Mouse (Mus musculus) lung, postnatal 0 days (tissue): ENCODE measurements around the gene Nrxn3. TPM values are rescaled to one million over a fixed set of nuclear protein-coding genes. Genes with fewer than 3 reads are reported as not detected.

Source experiments
- ATAC-seq: fragments of 200-750 bp; cut with Nextera tagmentation; 2 replicates; pipeline ENCODE4 v1.8.0; 2017; ENCODE audit warnings: moderate library complexity
- DNase-seq: peaks from one replicate; pipeline ENCODE4 v3.0.0-alpha.2; 2016; ENCODE audit warnings: low spot score
- H3K27ac ChIP-seq: fragments of 300-500 bp; sonication (generic); 2 replicates; pipeline ENCODE4 v1.5.1; 2014; ENCODE audit warnings: antibody characterized with exemption, mild to moderate bottlenecking, low read length, mixed read lengths
- H3K27me3 ChIP-seq: fragments of 300-500 bp; sonication (generic); replicated peaks from 2 replicates; pipeline ENCODE4 v1.6.1; 2014; ENCODE audit warnings: low read length, mixed read lengths; ENCODE audit not compliant: insufficient read depth
- H3K36me3 ChIP-seq: fragments of 300-500 bp; sonication (generic); 2 replicates; pipeline ENCODE4 v1.6.1; 2014; ENCODE audit warnings: low read length, mixed read lengths; ENCODE audit not compliant: insufficient read depth
- H3K4me1 ChIP-seq: fragments of 300-500 bp; sonication (generic); 2 replicates; pipeline ENCODE4 v1.6.1; 2014; ENCODE audit warnings: antibody characterized with exemption, low read depth, low read length, mixed read lengths; ENCODE audit not compliant: insufficient read depth
- H3K4me2 ChIP-seq: fragments of 300-500 bp; sonication (generic); replicated peaks from 2 replicates; pipeline ENCODE4 v1.6.1; 2014; ENCODE audit warnings: low read depth, mild to moderate bottlenecking, low read length, moderate library complexity, mixed read lengths
- H3K4me3 ChIP-seq: fragments of 300-500 bp; sonication (generic); 2 replicates; pipeline ENCODE4 v1.5.1; 2014; ENCODE audit warnings: low read depth, low read length
- H3K9ac ChIP-seq: fragments of 300-500 bp; sonication (generic); replicated peaks from 2 replicates; pipeline ENCODE4 v1.6.1; 2014; ENCODE audit warnings: low read depth, mild to moderate bottlenecking
- H3K9me3 ChIP-seq: fragments of 300-500 bp; sonication (generic); 2 replicates; pipeline ENCODE4 v1.6.1; 2016; ENCODE audit warnings: low read length, mixed read lengths
- CTCF ChIP-seq: IDR thresholded peaks from 2 replicates; pipeline ENCODE4 v1.5.1; 2016; ENCODE audit warnings: antibody characterized with exemption, mild to moderate bottlenecking
- EP300 ChIP-seq: IDR thresholded peaks from 2 replicates; pipeline ENCODE4 v1.6.1; 2016; ENCODE audit warnings: antibody characterized with exemption, mild to moderate bottlenecking, control low read depth
- WGBS: fragments of 180-500 bp; shearing (Covaris S2); extraction: QIAGEN DNeasy Blood & Tissue Kit; methylation state at CpG from one replicate; pipeline ENCODE4 v1.1.7; 2014; 5-methylcytosine and 5-hydroxymethylcytosine counted together
- polyA plus RNA-seq: library from polyadenylated mRNA; unstranded; fragments of >200 nt; fragmentation: Nextera tagmentation; extraction: Ambion mirVana; gene quantifications from 2 replicates; pipeline ENCODE4 v1.2.1, GENCODE M21; 2015

The Nrxn3 gene
- polyA plus RNA-seq, 1 experiment from 2014 or later, result 2.1 TPM

GRCm38 (mm10) chr12:89073167-89073743 is 350.6 kb downstream of the Nrxn3 start:
- no peak overlapping the region for H3K9ac ChIP-seq
- no peaks in the 10 kb centered on the region for H3K9me3 ChIP-seq
- H3K4me2 ChIP-seq, result no peak overlapping the region
- 63% methylated on average over 5 of the region's 5 CpGs for WGBS
- H3K4me3 ChIP-seq, result no peak overlapping the region
- H3K4me1 ChIP-seq, result no peaks in the 10 kb centered on the region
- no peaks in the 10 kb centered on the region for H3K27me3 ChIP-seq
- ATAC-seq (no peak), DNase-seq (no peak)
- TF ChIP-seq CTCF, result no peak
- no peak for TF ChIP-seq EP300
- H3K27ac ChIP-seq, result no peak overlapping the region
- H3K36me3 ChIP-seq, result no peaks in the 10 kb centered on the region

GRCm38 (mm10) chr12:89074551-89075295 is 352.0 kb downstream of the Nrxn3 start:
- Histone ChIP-seq H3K4me3 (no peak overlapping the region), H3K4me1 (no peaks in the 10 kb centered on the region), H3K27ac (no peak overlapping the region), H3K9me3 (no peaks in the 10 kb centered on the region), H3K36me3 (no peaks in the 10 kb centered on the region), H3K27me3 (no peaks in the 10 kb centered on the region), H3K9ac (no peak overlapping the region), H3K4me2 (no peak overlapping the region)
- 40% methylated on average over 10 of the region's 10 CpGs for WGBS
- TF ChIP-seq CTCF, result no peak
- TF ChIP-seq EP300, result no peak
- no peak for DNase-seq
- ATAC-seq, result no peak

GRCm38 (mm10) chr12:89093806-89094479 is 371.3 kb downstream of the Nrxn3 start:
- no peak for ATAC-seq
- H3K9me3 ChIP-seq, result no peaks in the 10 kb centered on the region

GRCm38 (mm10) chr12:89097561-89097960 is 374.9 kb downstream of the Nrxn3 start:
- ATAC-seq (no peak), DNase-seq (no peak)
- TF ChIP-seq EP300 (no peak), CTCF (no peak)
- Histone ChIP-seq H3K36me3 (no peaks in the 10 kb centered on the region), H3K4me3 (no peak overlapping the region), H3K4me1 (no peaks in the 10 kb centered on the region), H3K4me2 (no peak overlapping the region), H3K9me3 (no peaks in the 10 kb centered on the region), H3K27ac (no peak overlapping the region), H3K27me3 (no peaks in the 10 kb centered on the region), H3K9ac (no peak overlapping the region)
- 76% methylated on average over 2 of the region's 2 CpGs for WGBS

More at GRCm38 (mm10) chr12:89093806-89094479, 371.3 kb downstream of the Nrxn3 start:
- H3K4me3 ChIP-seq, result no peak overlapping the region
- no peak for TF ChIP-seq EP300
- no peak for TF ChIP-seq CTCF
- no peaks in the 10 kb centered on the region for H3K4me1 ChIP-seq
- no peaks in the 10 kb centered on the region for H3K27me3 ChIP-seq
- no peak overlapping the region for H3K4me2 ChIP-seq
- no peaks in the 10 kb centered on the region for H3K36me3 ChIP-seq
- 71% methylated on average over 8 of the region's 8 CpGs for WGBS
- no peak overlapping the region for H3K27ac ChIP-seq
- DNase-seq, result no peak
- H3K9ac ChIP-seq, result no peak overlapping the region

GRCm38 (mm10) chr12:89106029-89106733 is 383.5 kb downstream of the Nrxn3 start:
- TF ChIP-seq EP300 (no peak), CTCF (peak; percentile 82)
- peak; percentile 46 for DNase-seq
- Histone ChIP-seq H3K27ac (no peak overlapping the region), H3K4me2 (0 out of 2 replicates have a peak overlapping the region, but pooled peaks have one; percentile 20), H3K9ac (no peak overlapping the region), H3K4me3 (no peak overlapping the region), H3K27me3 (no peaks in the 10 kb centered on the region), H3K9me3 (no peaks in the 10 kb centered on the region), H3K36me3 (no peaks in the 10 kb centered on the region), H3K4me1 (no peaks in the 10 kb centered on the region)
- 13% methylated on average over 9 of the region's 9 CpGs for WGBS
- ATAC-seq, result peak; percentile 66
